Mouse (Mus musculus): ENCODE measurements at regions not wholly inside any gene's neighbourhood (a gene's known extent, or its start where the extent isn't known, plus 50 kb on each side); places are given as distances from the start of the nearest gene placed in this dataset.
A peak's percentile ranks its signal among the peaks of the same experiment; 100 is the strongest.

DNA sequence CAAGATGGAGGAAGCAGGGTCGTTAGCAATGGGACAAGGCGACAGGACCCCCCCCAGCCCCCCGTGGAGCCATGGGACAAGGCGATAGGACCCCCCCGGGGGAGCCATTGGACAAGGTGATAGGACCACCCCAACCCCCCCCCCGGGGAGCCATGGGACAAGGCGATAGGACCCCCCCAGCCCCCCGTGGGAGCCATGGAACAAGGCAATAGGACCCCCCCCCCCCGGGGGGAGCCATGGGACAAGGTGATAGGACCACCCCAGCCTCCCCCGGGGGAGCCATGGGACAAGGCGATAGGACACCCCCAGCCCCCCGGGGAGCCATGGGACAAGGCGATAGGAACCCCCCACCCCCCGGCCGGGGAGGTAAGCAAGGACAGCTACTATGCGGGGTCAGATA is 209.9 kb upstream of the Amigo2 start:
- no peak for DNase-seq
- Histone ChIP-seq H3K79me2 (replicated peaks; ENCODE audit: control insufficient read depth, insufficient read depth, low read length) (no peaks in the 10 kb centered on the region), H3K27me3 (ENCODE audit: control insufficient read depth, insufficient read depth, low read length) (no peaks in the 10 kb centered on the region; the same call in 1 of the 2 replicates), H3K4me1 (ENCODE audit: control insufficient read depth, insufficient read depth, low read length) (peaks cover 3% of the 10 kb centered on the region), H3K27ac (no peak overlapping the region), H3K4me3 (no peak overlapping the region), H3K36me3 (ENCODE audit: control insufficient read depth, insufficient read depth, low read length) (no peaks in the 10 kb centered on the region), H3K9ac (ENCODE audit: low read depth, low read length) (no peak overlapping the region)
- intact Hi-C loops (cut with DNase I): loop anchor here (10.0 kb wide), 1 partner anchor 128 kb away; no protein-coding TSS in a partner anchor
- WGBS: 87% methylated on average over 16 of the region's 16 CpGs
- TF ChIP-seq POLR2A (IDR thresholded peaks at IDR 0.05; ENCODE audit: insufficient read depth, low read depth, low read length) (no peak), EP300 (IDR thresholded peaks at IDR 0.05; ENCODE audit: insufficient read depth, low read depth, low read length) (no peak), CTCF (IDR thresholded peaks at IDR 0.05) (no peak)

DNA sequence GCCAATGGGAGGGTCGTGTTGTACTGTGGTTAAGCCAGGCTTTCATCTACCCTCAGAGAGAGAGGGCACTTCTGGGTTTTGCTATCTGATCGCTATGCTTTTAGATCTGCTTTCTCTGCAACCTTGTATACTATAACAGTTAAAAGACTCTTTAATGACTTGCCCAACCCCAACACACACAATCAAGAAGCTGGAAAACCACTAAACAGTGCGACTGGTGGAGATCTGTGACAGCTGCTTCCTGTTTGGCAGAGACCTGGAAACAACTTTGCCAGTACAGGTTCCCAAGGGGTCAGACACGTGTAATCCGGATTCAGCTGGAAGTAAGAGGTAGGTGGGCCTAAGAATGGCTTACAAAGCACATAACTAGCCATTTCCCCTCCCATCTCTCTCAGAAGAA is 208.6 kb upstream of the Amigo2 start:
- DNase-seq: peak in 1 of 2 experiments; percentile 46
- no peak overlapping the region for H3K9ac ChIP-seq (ENCODE audit: low read depth, low read length)
- intact Hi-C loops (cut with DNase I): loop anchor here (10.0 kb wide), 1 partner anchor 129 kb away; no protein-coding TSS in a partner anchor
- no peaks in the 10 kb centered on the region; the same call in 1 of the 2 replicates for H3K27me3 ChIP-seq (ENCODE audit: control insufficient read depth, insufficient read depth, low read length)
- TF ChIP-seq CTCF (IDR thresholded peaks at IDR 0.05): no peak
- TF ChIP-seq EP300 (IDR thresholded peaks at IDR 0.05; ENCODE audit: insufficient read depth, low read depth, low read length): peak; percentile 76
- peaks cover 3% of the 10 kb centered on the region for H3K4me1 ChIP-seq (ENCODE audit: control insufficient read depth, insufficient read depth, low read length)
- no peaks in the 10 kb centered on the region for H3K79me2 ChIP-seq (replicated peaks; ENCODE audit: control insufficient read depth, insufficient read depth, low read length)
- H3K4me3 ChIP-seq: no peak overlapping the region
- no peaks in the 10 kb centered on the region for H3K36me3 ChIP-seq (ENCODE audit: control insufficient read depth, insufficient read depth, low read length)
- 29% methylated on average over 5 of the region's 5 CpGs for WGBS
- no peak overlapping the region for H3K27ac ChIP-seq

DNA sequence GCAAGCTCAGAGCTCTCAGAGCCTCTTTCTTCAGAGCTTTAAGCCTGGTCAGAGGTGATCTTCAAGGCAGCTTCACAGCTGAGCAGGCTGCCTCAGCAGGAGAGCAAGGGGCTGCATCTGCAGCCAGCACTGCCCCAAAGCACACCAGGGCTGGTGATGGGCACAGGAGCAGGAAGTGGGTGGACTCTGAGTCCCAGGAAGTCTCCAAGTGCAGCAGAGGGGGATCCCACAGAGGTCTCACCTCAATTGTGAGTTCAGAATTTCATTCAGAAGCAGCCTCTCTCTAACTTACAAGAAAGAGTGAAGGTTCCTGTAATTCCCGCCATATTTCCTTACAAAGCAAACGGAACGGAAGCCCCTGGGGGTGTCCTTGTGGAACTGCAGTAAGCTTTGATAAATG is 202.6 kb upstream of the Amigo2 start:
- 82% methylated on average over 3 of the region's 3 CpGs for WGBS
- Histone ChIP-seq H3K27me3 (ENCODE audit: control insufficient read depth, insufficient read depth, low read length) (no peaks in the 10 kb centered on the region), H3K79me2 (replicated peaks; ENCODE audit: control insufficient read depth, insufficient read depth, low read length) (no peaks in the 10 kb centered on the region), H3K27ac (no peak overlapping the region), H3K4me1 (ENCODE audit: control insufficient read depth, insufficient read depth, low read length) (no peaks in the 10 kb centered on the region), H3K36me3 (ENCODE audit: control insufficient read depth, insufficient read depth, low read length) (no peaks in the 10 kb centered on the region), H3K4me3 (no peak overlapping the region), H3K9ac (ENCODE audit: low read depth, low read length) (no peak overlapping the region)
- TF ChIP-seq CTCF (IDR thresholded peaks at IDR 0.05): no peak
- TF ChIP-seq POLR2A (IDR thresholded peaks at IDR 0.05; ENCODE audit: insufficient read depth, low read depth, low read length): no peak
- no peak for TF ChIP-seq EP300 (IDR thresholded peaks at IDR 0.05; ENCODE audit: insufficient read depth, low read depth, low read length)
- intact Hi-C loops (cut with DNase I): loop anchor here (10.0 kb wide), 1 partner anchor 135 kb away; no protein-coding TSS in a partner anchor
- DNase-seq: no peak

DNA sequence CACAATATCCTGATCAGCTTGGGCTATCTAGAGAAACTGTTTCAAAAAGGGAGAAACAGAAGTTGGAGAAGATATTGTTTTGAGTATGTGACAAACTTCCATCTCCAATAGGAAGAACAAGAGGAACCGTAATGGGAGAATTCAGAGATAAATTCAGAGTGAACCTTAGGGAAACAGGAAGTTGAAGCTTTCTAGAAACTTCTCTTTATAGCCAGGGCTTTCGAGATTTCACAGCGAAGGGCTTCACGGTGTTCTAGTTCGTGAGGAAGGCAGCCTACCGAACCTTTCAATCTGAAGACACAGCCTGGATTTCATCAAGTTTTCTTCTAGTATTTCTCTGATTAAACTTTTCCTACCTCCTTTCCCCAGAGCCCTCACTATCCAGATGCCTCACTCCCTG is 201.9 kb upstream of the Amigo2 start:
- intact Hi-C loops (cut with DNase I): no loop called here

DNA sequence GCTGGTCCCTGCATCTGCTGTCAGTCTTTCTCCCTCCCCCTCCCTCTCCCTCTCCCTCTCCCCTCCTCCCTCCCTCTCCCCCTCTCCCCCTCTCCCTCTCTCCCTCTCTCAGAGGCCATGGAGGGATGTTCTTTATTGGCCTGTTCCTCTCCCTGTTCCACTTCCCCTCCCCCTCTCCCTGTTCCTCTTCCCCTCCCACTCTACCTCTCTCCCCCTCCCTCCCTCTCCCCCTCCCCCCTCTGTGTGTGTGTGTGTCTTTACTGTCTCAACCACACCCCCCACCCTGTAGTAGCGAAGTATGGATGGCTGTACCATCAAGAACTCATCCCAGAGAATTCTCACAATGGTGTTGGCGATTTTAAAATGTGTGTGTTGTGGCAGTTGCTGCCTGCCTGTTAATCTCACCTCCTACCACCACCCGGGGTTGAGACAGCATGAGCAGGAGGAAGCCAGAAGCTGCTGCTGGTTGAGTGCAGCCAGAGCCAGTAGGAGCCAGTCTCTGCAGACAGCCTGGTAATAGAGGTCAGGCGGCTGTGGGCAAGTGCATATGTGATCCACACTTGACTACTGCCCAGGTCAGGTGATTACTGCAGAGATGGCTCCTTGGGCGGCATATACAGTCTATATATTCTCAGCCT is 201.3 kb upstream of the Amigo2 start:
- intact Hi-C loops (cut with DNase I): no loop called here

More for the DNA sequence above, 201.9 kb upstream of the Amigo2 start:
- WGBS: 58% methylated on average over 6 of the region's 6 CpGs
- H3K4me3 ChIP-seq: no peak overlapping the region
- no peaks in the 10 kb centered on the region for H3K27me3 ChIP-seq (ENCODE audit: control insufficient read depth, insufficient read depth, low read length)
- H3K27ac ChIP-seq: no peak overlapping the region
- H3K4me1 ChIP-seq (ENCODE audit: control insufficient read depth, insufficient read depth, low read length): no peaks in the 10 kb centered on the region
- no peaks in the 10 kb centered on the region for H3K36me3 ChIP-seq (ENCODE audit: control insufficient read depth, insufficient read depth, low read length)
- no peaks in the 10 kb centered on the region for H3K79me2 ChIP-seq (replicated peaks; ENCODE audit: control insufficient read depth, insufficient read depth, low read length)
- no peak overlapping the region for H3K9ac ChIP-seq (ENCODE audit: low read depth, low read length)
- TF ChIP-seq CTCF (IDR thresholded peaks at IDR 0.05): no peak
- no peak for TF ChIP-seq POLR2A (IDR thresholded peaks at IDR 0.05; ENCODE audit: insufficient read depth, low read depth, low read length)
- TF ChIP-seq EP300 (IDR thresholded peaks at IDR 0.05; ENCODE audit: insufficient read depth, low read depth, low read length): no peak
- DNase-seq: no peak

DNA sequence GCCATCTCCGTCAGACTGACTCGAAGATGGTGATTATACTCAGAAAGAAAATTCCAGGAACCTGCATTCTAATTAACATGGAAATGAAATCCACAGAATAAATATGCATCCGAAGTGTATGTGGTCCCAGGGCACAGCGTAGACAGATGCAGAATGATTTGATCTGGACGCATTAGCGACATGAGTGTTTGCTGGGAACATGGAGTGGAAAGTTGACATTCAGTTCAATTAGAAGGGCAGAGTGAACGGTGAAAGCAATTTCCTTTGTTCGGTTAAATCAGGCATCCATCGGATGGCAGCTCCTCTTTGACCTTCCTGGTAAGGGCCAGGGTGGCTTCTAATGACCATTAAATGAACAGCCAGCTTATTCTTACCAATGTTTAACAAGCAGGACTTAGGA is 199.1 kb upstream of the Amigo2 start:
- 67% methylated on average over 9 of the region's 9 CpGs for WGBS
- peaks cover 3% of the 10 kb centered on the region; the same call in 1 of the 2 replicates for H3K27me3 ChIP-seq (ENCODE audit: control insufficient read depth, insufficient read depth, low read length)
- no peak for DNase-seq
- H3K4me3 ChIP-seq: no peak overlapping the region
- intact Hi-C loops (cut with DNase I): no loop called here
- no peak for TF ChIP-seq CTCF (IDR thresholded peaks at IDR 0.05)
- TF ChIP-seq EP300 (IDR thresholded peaks at IDR 0.05; ENCODE audit: insufficient read depth, low read depth, low read length): no peak
- no peak for TF ChIP-seq POLR2A (IDR thresholded peaks at IDR 0.05; ENCODE audit: insufficient read depth, low read depth, low read length)
- no peak overlapping the region for H3K27ac ChIP-seq
- no peak overlapping the region for H3K9ac ChIP-seq (ENCODE audit: low read depth, low read length)
- no peaks in the 10 kb centered on the region for H3K36me3 ChIP-seq (ENCODE audit: control insufficient read depth, insufficient read depth, low read length)
- H3K79me2 ChIP-seq (replicated peaks; ENCODE audit: control insufficient read depth, insufficient read depth, low read length): no peaks in the 10 kb centered on the region
- no peaks in the 10 kb centered on the region for H3K4me1 ChIP-seq (ENCODE audit: control insufficient read depth, insufficient read depth, low read length)

More for the DNA sequence above, 201.3 kb upstream of the Amigo2 start:
- Histone ChIP-seq H3K9ac (ENCODE audit: low read depth, low read length) (no peak overlapping the region), H3K4me1 (ENCODE audit: control insufficient read depth, insufficient read depth, low read length) (no peaks in the 10 kb centered on the region), H3K4me3 (no peak overlapping the region), H3K27me3 (ENCODE audit: control insufficient read depth, insufficient read depth, low read length) (peaks cover 2% of the 10 kb centered on the region; the same call in 1 of the 2 replicates), H3K27ac (no peak overlapping the region), H3K79me2 (replicated peaks; ENCODE audit: control insufficient read depth, insufficient read depth, low read length) (no peaks in the 10 kb centered on the region), H3K36me3 (ENCODE audit: control insufficient read depth, insufficient read depth, low read length) (no peaks in the 10 kb centered on the region)
- WGBS: 65% methylated on average over 5 of the region's 5 CpGs
- TF ChIP-seq CTCF (IDR thresholded peaks at IDR 0.05) (no peak), POLR2A (IDR thresholded peaks at IDR 0.05; ENCODE audit: insufficient read depth, low read depth, low read length) (no peak), EP300 (IDR thresholded peaks at IDR 0.05; ENCODE audit: insufficient read depth, low read depth, low read length) (no peak)
- no peak for DNase-seq

All from heart, adult 2 months (tissue).